Mouse (Mus musculus): ENCODE data around the gene Vapb. TPM values are rescaled to one million over a fixed set of nuclear protein-coding genes. Genes with fewer than 3 reads are reported as not detected.
A peak's percentile ranks its signal among the peaks of the same experiment; 100 is the strongest.

The Vapb gene
- total and polyA plus RNA-seq, 2 experiments from 2014 or later = 11.2 to 25.8 TPM

DNA sequence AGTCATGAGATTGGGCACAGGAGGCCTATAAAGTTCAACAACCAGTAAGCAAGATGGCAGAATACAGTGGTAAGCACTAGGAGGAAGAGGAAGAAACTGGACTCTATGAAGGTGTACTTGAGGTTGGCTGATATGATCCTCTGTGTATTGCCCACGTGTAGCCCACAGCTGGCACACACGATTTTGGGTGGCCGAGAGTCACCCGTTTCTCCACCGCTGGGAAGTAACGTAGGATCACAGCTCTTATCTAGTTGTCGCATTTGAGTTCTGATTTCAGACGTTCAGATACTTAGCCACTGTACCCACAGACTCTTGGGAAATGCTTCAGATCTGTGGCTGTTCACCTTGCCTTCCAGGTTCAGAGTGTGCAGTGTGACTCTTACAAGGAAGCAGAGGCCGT lies 921 bp downstream of the Vapb start:
- no peak for TF ChIP-seq EP300 (IDR thresholded peaks at IDR 0.05; ENCODE audit: low read depth)
- no peak for TF ChIP-seq CTCF (IDR thresholded peaks at IDR 0.05; ENCODE audit: low read depth)
- peaks cover 9% of the 10 kb centered on the region; the same call in 1 of the 2 replicates for H3K4me1 ChIP-seq (ENCODE audit: control insufficient read depth, insufficient read depth)
- no peak overlapping the region for H3K27ac ChIP-seq (ENCODE audit: low read depth)
- peak overlapping the region; percentile 83 for H3K4me2 ChIP-seq (ENCODE audit: low read depth, low read length)
- H3K36me3 ChIP-seq (replicated peaks; ENCODE audit: control insufficient read depth, insufficient read depth, low read length) = no peaks in the 10 kb centered on the region
- peak overlapping the region; percentile 80; the same call in 1 of the 2 replicates for H3K9ac ChIP-seq (replicated peaks; ENCODE audit: low read depth, low read length)
- H3K27me3 ChIP-seq (ENCODE audit: control insufficient read depth, insufficient read depth, low read length) = no peaks in the 10 kb centered on the region
- ATAC-seq (ENCODE audit: insufficient read depth, low read depth) (no peak), DNase-seq (ENCODE audit: low spot score) (no peak)
- H3K4me3 ChIP-seq (ENCODE audit: low read depth, low read length) = peak overlapping the region; percentile 91
- H3K9me3 ChIP-seq (replicated peaks; ENCODE audit: control insufficient read depth, low read length) = no peaks in the 10 kb centered on the region
- WGBS = 63% methylated on average over 9 of the region's 9 CpGs

DNA sequence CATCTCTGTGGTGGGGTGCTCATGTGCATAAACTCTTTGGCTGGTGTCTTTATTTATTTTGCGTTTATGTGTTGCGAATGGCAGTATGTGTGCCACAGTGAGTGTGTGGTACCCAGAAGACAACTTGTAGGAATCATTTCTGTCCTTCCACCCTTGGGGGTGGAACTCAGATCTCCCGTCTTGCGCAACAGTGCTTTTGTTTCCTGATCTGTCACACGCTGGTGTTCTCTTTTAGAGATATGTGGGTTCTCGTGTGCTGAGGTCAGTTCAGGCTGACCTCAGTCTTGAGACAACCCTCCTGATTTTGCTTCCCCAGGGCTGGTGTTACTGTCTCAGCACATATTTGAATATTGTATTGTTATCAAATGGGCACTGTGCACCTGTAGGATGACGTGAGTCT lies 1.8 kb downstream of the Vapb start:
- Histone ChIP-seq H3K4me1 (ENCODE audit: control insufficient read depth, insufficient read depth) (peaks cover 9% of the 10 kb centered on the region; the same call in 1 of the 2 replicates), H3K9ac (replicated peaks; ENCODE audit: low read depth, low read length) (no peak overlapping the region), H3K27ac (ENCODE audit: low read depth) (no peak overlapping the region), H3K4me2 (ENCODE audit: low read depth, low read length) (no peak overlapping the region), H3K4me3 (ENCODE audit: low read depth, low read length) (no peak overlapping the region), H3K27me3 (ENCODE audit: control insufficient read depth, insufficient read depth, low read length) (no peaks in the 10 kb centered on the region), H3K36me3 (replicated peaks; ENCODE audit: control insufficient read depth, insufficient read depth, low read length) (no peaks in the 10 kb centered on the region), H3K9me3 (replicated peaks; ENCODE audit: control insufficient read depth, low read length) (no peaks in the 10 kb centered on the region)
- DNase-seq (ENCODE audit: low spot score) (no peak), ATAC-seq (ENCODE audit: insufficient read depth, low read depth) (no peak)
- TF ChIP-seq EP300 (IDR thresholded peaks at IDR 0.05; ENCODE audit: low read depth) = no peak
- TF ChIP-seq CTCF (IDR thresholded peaks at IDR 0.05; ENCODE audit: low read depth) = no peak
- 86% methylated on average over 7 of the region's 7 CpGs for WGBS

DNA sequence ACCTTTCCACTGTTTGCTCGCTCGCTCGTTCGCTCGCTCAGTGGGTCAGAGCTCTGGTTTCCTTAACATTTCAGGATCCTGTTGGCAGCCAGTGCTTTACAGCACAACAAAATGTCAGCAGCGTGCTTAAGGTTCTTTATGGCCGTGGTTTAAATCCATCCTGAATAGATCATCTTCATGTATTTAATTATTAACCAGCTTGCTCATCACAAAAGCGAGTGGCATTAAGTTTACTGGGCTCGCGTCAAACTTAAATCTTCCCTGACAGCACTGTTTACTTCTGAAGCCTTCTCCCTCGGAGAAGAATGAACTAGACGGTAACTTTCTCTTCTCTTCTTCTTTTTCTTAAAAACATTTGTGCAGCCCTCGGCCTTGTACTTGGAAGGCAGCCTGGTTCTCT lies 4.8 kb downstream of the Vapb start:
- H3K4me3 ChIP-seq (ENCODE audit: low read depth, low read length) = no peak overlapping the region
- H3K9ac ChIP-seq (replicated peaks; ENCODE audit: low read depth, low read length) = no peak overlapping the region
- 90% methylated on average over 13 of the region's 13 CpGs for WGBS
- no peaks in the 10 kb centered on the region for H3K9me3 ChIP-seq (replicated peaks; ENCODE audit: control insufficient read depth, low read length)
- DNase-seq (ENCODE audit: low spot score) = no peak
- no peak for ATAC-seq (ENCODE audit: insufficient read depth, low read depth)
- H3K4me2 ChIP-seq (ENCODE audit: low read depth, low read length) = no peak overlapping the region
- no peak overlapping the region for H3K27ac ChIP-seq (ENCODE audit: low read depth)
- no peak for TF ChIP-seq EP300 (IDR thresholded peaks at IDR 0.05; ENCODE audit: low read depth)
- no peak for TF ChIP-seq CTCF (IDR thresholded peaks at IDR 0.05; ENCODE audit: low read depth)
- H3K36me3 ChIP-seq (replicated peaks; ENCODE audit: control insufficient read depth, insufficient read depth, low read length) = no peaks in the 10 kb centered on the region
- peaks cover 9% of the 10 kb centered on the region; the same call in 1 of the 2 replicates for H3K4me1 ChIP-seq (ENCODE audit: control insufficient read depth, insufficient read depth)
- no peaks in the 10 kb centered on the region for H3K27me3 ChIP-seq (ENCODE audit: control insufficient read depth, insufficient read depth, low read length)

DNA sequence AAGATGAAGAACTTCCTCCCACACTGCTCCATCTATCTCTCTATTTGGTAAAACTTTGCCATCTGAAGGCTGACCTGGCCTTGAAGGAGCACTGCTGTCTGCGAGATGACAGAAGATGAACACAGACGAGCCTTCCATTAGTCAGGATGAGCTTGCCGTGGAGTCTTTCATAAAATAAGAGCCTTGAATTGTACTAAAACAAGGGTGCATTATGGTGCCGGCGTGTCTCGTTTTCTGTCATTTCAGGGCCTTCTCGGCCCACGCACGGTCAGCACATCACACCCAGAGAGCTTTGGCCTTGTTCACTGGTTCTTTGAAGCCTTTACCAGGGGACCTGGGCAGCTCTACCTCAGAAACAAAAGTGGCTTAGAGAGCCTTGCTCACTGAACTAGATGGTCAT lies 5.4 kb downstream of the Vapb start:
- no peak overlapping the region for H3K4me3 ChIP-seq (ENCODE audit: low read depth, low read length)
- no peak for DNase-seq (ENCODE audit: low spot score)
- WGBS = 88% methylated on average over 9 of the region's 9 CpGs

DNA sequence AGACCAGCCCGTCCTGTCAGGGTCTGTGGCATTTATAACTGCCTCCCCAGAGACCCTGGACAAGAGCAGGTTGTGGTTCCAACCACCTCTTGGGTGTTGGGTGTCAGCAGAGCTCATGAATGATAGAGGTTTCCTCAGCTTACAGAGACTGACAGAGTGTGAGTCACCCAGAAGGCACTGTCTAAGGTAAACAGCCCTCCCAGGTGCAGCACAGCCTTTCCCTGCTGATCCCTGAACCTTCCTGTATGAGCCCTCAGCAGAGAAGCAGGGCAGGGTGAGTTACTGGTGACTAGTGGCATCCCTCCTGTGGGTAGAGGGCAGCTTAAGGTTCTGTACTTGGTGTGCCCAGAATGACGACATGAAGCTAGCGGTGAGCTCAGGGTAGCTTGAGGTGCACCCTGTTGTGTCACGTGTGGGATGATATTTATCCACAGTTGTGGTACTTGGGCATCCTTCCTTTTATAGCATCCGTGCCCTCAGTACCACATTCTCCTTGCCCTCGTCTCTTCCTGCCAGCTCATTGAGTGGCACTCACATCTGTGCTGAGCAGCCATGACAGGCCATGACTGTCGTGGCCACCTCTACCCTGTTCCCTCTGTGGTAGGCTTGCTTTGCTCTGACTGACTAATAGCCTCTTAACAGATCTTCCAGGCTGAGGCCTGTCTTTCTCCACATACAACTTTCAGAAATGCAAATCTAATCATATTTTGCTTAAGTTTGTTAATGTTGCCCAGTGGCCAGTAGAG lies 6.9 kb downstream of the Vapb start:
- ATAC-seq (ENCODE audit: insufficient read depth, low read depth) (no peak), DNase-seq (ENCODE audit: low spot score) (no peak)
- H3K4me3 ChIP-seq (ENCODE audit: low read depth, low read length) = no peak overlapping the region
- H3K27me3 ChIP-seq (ENCODE audit: control insufficient read depth, insufficient read depth, low read length) = no peaks in the 10 kb centered on the region
- 79% methylated on average over 7 of the region's 7 CpGs for WGBS
- TF ChIP-seq EP300 (IDR thresholded peaks at IDR 0.05; ENCODE audit: low read depth) (no peak), CTCF (IDR thresholded peaks at IDR 0.05; ENCODE audit: low read depth) (no peak)
- no peak overlapping the region for H3K4me2 ChIP-seq (ENCODE audit: low read depth, low read length)
- H3K27ac ChIP-seq (ENCODE audit: low read depth) = no peak overlapping the region
- H3K9me3 ChIP-seq (replicated peaks; ENCODE audit: control insufficient read depth, low read length) = no peaks in the 10 kb centered on the region
- H3K9ac ChIP-seq (replicated peaks; ENCODE audit: low read depth, low read length) = no peak overlapping the region
- H3K36me3 ChIP-seq (replicated peaks; ENCODE audit: control insufficient read depth, insufficient read depth, low read length) = no peaks in the 10 kb centered on the region
- H3K4me1 ChIP-seq (ENCODE audit: control insufficient read depth, insufficient read depth) = peaks cover 6% of the 10 kb centered on the region; the same call in 1 of the 2 replicates

More for the DNA sequence above, 5.4 kb downstream of the Vapb start:
- Histone ChIP-seq H3K36me3 (replicated peaks; ENCODE audit: control insufficient read depth, insufficient read depth, low read length) (no peaks in the 10 kb centered on the region), H3K4me1 (ENCODE audit: control insufficient read depth, insufficient read depth) (peaks cover 9% of the 10 kb centered on the region; the same call in 1 of the 2 replicates), H3K27ac (ENCODE audit: low read depth) (no peak overlapping the region), H3K4me2 (ENCODE audit: low read depth, low read length) (no peak overlapping the region), H3K9ac (replicated peaks; ENCODE audit: low read depth, low read length) (no peak overlapping the region), H3K27me3 (ENCODE audit: control insufficient read depth, insufficient read depth, low read length) (no peaks in the 10 kb centered on the region), H3K9me3 (replicated peaks; ENCODE audit: control insufficient read depth, low read length) (no peaks in the 10 kb centered on the region)
- no peak for TF ChIP-seq EP300 (IDR thresholded peaks at IDR 0.05; ENCODE audit: low read depth)
- TF ChIP-seq CTCF (IDR thresholded peaks at IDR 0.05; ENCODE audit: low read depth) = no peak
- no peak for ATAC-seq (ENCODE audit: insufficient read depth, low read depth)
